Mouse (Mus musculus) erythroblast, embryonic 14.5 days (primary cell): Measurements from ENCODE around the gene Hoxd8. TPM values are rescaled to one million over a fixed set of nuclear protein-coding genes. Genes with fewer than 3 reads are reported as not detected.

ENCODE experiments used
- H3K27me3 ChIP-seq: 2 replicates; pipeline ENCODE4 v1.6.1; 2012; ENCODE audit warnings: inconsistent platforms; ENCODE audit not compliant: control insufficient read depth
- H3K36me3 ChIP-seq: 2 replicates; pipeline ENCODE4 v1.6.1; 2012; ENCODE audit warnings: mild to moderate bottlenecking, inconsistent platforms; ENCODE audit not compliant: control insufficient read depth
- H3K4me1 ChIP-seq: 2 replicates; pipeline ENCODE4 v1.6.1; 2012; ENCODE audit warnings: inconsistent platforms; ENCODE audit not compliant: control insufficient read depth
- H3K4me3 ChIP-seq: replicated peaks from 2 replicates; pipeline ENCODE3; 2012; ENCODE audit warnings: moderate library complexity, mild to moderate bottlenecking, inconsistent platforms
- H3K9me3 ChIP-seq: 2 replicates; pipeline ENCODE4 v1.6.1; 2012; ENCODE audit warnings: low read length, inconsistent platforms, mixed read lengths; ENCODE audit not compliant: control insufficient read depth
- GATA1 ChIP-seq: IDR thresholded peaks from 2 replicates; pipeline ENCODE4 v1.6.1; 2012; ENCODE audit warnings: low read length, inconsistent platforms, mixed read lengths
- TAL1 ChIP-seq: IDR thresholded peaks from 3 replicates; pipeline ENCODE4 v1.6.1; 2012; ENCODE audit warnings: low read length, inconsistent platforms, mixed read lengths
- polyA plus RNA-seq: library from polyadenylated mRNA; stranded (reverse); fragments of >175 nt; gene quantifications from 2 replicates; pipeline ENCODE4 v1.2.3, GENCODE M21; 2012

Hoxd8 gene
- polyA plus RNA-seq, 1 experiment, result not detected

DNA sequence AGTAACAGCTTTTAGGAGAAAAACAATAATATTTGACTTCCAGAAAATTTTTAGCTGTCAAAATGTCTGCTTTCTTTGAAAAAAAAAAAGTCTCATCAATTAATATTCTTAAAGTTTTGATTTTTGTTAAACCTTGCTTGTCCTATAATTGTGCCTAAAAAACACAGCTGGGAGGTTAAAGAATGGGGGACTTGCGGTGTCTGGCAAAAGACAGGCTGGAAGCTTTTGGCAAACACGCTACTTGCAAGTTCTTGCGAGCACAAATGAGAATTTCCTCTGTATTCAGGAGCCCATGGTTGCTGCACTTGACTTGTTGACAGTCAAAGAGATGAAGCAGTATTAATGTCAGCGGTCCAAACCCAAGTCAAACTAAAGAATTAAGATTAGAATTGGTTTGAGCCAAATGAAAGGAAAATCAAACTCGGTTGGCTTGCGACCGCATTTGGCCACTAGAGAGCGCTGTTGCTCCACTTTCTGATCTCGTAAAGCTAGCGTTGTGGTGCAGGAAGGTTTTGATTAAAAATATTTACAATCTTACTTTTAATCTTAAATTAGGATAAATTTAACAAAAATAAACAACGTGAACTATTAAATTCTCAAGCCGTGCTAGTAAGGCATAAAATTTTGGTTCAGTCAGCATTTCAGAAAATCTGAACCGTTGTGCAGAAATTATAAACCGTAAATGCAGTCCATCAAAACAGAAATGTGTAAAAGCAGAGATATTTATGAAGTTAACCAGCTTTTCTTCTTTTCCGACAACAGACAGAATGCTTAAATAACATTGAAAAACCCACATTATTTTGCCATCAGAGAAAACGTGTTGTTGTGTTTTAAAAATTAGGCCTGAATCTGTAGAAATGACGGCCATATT is 2.2 kb upstream of the Hoxd8 start:
- TF ChIP-seq GATA1, result no peak
- no peak for TF ChIP-seq TAL1
- 0 out of 2 replicates have a peak, but pooled peaks cover 2% of the 10 kb centered on the region for H3K4me1 ChIP-seq
- H3K27me3 ChIP-seq, result peaks cover 100% of the 10 kb centered on the region
- peaks cover 5% of the 10 kb centered on the region; the same call in 1 of the 2 replicates for H3K9me3 ChIP-seq
- H3K4me3 ChIP-seq, result no peak overlapping the region
- H3K36me3 ChIP-seq, result no peaks in the 10 kb centered on the region

DNA sequence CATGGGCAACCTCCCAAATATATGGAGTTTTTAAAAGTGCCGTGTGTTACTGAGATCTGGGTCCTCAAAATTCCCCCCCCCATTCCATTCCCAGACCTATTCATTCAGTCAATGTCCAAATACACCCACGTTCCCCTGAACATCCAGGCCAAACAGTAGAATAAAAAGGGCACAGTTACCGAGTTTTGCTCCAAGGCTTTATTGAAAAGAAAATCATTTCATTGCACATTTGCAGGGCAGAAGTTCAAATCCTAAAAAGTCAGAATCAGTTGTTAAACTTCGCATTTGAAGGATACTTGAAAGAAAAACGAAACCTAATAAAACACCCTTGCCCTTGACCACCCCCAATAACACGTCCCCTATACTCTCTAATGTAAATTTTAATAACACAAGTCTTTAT is 1.6 kb upstream of the Hoxd8 start:
- 0 out of 2 replicates have a peak, but pooled peaks cover 2% of the 10 kb centered on the region for H3K4me1 ChIP-seq
- H3K36me3 ChIP-seq, result no peaks in the 10 kb centered on the region
- no peak overlapping the region for H3K4me3 ChIP-seq
- H3K9me3 ChIP-seq, result peaks cover 4% of the 10 kb centered on the region; the same call in 1 of the 2 replicates
- peaks cover 100% of the 10 kb centered on the region for H3K27me3 ChIP-seq
- no peak for TF ChIP-seq TAL1
- TF ChIP-seq GATA1, result no peak

DNA sequence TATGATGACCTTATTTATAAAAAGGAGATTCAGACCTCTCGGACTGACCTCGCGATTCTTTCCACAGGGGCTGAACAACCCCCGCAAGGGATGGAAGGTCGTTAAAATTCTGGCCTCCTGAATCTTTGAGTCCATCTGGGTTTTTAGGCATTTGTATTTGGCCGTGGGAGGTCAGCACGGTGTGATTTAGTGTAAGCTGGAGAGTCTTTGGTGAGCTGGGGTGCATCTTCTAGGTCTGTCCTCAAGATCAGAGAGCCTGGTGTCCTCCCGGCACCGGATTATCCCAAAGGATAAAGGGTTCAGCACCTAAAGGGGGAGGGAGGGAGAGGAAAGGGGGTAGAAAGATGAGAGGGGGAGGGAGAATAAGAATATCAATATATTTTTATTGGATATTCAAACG is 1.1 kb upstream of the Hoxd8 start:
- peaks cover 100% of the 10 kb centered on the region for H3K27me3 ChIP-seq
- no peaks in the 10 kb centered on the region for H3K36me3 ChIP-seq
- TF ChIP-seq GATA1 (no peak), TAL1 (no peak)
- no peak overlapping the region for H3K4me3 ChIP-seq
- H3K4me1 ChIP-seq, result no peaks in the 10 kb centered on the region
- no peaks in the 10 kb centered on the region; the same call in 1 of the 2 replicates for H3K9me3 ChIP-seq

DNA sequence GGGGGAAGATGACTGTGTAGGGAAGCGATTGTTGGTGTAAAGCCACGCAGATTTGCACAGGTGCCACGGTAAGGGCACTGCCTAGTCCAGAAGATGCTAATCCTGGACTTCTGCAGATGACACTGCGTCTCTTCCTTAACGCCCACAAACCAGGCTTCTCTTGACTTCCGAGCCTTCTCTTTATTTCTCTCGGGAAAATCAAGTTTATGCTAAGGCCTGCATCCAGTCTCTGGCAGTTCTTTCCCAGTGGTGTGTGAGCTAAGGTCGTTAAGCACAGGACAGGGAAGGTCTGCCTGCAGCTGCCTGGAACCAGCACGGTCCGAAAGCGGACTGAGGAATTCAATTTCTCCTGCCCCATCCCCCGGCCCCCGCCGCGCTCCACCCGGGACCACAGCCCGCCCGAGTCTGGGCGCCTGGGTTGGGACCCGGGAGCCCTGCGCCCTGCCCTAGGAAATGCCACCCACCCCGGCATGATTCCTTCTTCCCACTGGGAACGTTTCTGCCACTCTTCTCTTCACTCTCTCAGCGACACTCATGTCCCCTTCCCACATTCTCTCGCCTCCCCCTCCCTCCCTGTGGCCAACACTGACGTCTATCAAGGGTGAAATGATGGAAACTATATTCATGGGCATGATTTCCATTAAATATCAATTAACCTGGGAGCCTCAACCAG is 559 bp upstream of the Hoxd8 start:
- Histone ChIP-seq H3K4me1 (no peaks in the 10 kb centered on the region), H3K27me3 (peaks cover 100% of the 10 kb centered on the region), H3K4me3 (no peak overlapping the region), H3K36me3 (no peaks in the 10 kb centered on the region), H3K9me3 (no peaks in the 10 kb centered on the region; the same call in 1 of the 2 replicates)
- TF ChIP-seq GATA1 (no peak), TAL1 (no peak)

DNA sequence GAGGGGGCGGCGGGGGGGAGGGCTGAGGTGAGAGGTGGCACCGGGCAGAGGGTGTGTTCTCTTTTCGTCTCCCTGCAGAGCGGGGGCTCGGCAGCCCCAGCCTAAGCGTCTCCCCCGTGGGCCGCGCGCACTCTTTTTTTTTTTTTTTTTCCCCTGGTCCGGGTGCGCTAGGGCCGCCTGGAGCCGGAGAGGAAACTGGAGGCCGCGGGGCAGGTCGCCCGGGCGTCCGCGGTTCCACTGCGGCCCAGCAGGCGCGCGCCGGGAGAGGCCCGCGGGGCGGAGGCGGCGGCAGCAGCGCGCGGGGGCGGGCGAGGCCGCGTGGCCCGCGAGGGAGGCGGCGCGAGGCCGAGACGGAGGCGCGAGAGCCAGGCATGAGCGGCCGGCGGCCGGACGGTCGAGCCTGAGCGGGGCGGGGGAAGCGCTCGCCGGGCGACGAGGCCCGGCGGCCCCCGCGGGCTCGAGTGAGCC is 618 bp downstream of the Hoxd8 start:
- Histone ChIP-seq H3K4me1 (no peaks in the 10 kb centered on the region), H3K9me3 (no peaks in the 10 kb centered on the region; the same call in 1 of the 2 replicates), H3K36me3 (no peaks in the 10 kb centered on the region), H3K27me3 (peaks cover 100% of the 10 kb centered on the region), H3K4me3 (no peak overlapping the region)
- TF ChIP-seq TAL1 (no peak), GATA1 (no peak)

DNA sequence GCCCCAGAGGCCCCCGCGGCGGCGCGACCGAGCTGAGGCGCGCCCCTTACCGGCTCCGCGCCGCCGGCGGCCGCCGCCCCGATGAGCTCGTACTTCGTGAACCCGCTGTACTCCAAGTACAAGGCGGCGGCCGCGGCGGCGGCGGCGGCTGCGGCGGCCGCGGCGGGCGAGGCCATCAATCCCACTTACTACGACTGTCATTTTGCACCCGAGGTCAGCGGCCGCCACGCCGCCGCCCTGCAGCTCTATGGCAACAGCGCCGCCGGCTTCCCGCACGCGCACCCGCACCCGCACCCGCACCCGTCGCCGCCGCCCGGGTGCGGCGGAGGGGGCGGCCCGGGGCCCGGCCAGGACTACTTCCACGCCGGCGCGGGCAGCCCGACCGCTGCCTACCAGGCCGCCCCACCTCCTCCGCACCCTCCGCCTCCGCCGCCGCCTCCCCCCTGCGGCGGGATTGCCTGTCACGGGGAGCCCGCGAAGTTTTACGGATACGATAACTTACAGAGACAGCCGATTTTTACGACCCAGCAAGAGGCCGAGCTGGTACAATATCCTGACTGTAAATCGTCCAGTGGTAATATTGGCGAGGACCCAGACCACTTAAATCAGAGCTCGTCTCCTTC is 1.2 kb downstream of the Hoxd8 start:
- no peaks in the 10 kb centered on the region; the same call in 1 of the 2 replicates for H3K9me3 ChIP-seq
- no peaks in the 10 kb centered on the region for H3K36me3 ChIP-seq
- H3K4me3 ChIP-seq, result no peak overlapping the region
- no peak for TF ChIP-seq GATA1
- no peak for TF ChIP-seq TAL1
- no peaks in the 10 kb centered on the region for H3K4me1 ChIP-seq
- peaks cover 100% of the 10 kb centered on the region for H3K27me3 ChIP-seq

DNA sequence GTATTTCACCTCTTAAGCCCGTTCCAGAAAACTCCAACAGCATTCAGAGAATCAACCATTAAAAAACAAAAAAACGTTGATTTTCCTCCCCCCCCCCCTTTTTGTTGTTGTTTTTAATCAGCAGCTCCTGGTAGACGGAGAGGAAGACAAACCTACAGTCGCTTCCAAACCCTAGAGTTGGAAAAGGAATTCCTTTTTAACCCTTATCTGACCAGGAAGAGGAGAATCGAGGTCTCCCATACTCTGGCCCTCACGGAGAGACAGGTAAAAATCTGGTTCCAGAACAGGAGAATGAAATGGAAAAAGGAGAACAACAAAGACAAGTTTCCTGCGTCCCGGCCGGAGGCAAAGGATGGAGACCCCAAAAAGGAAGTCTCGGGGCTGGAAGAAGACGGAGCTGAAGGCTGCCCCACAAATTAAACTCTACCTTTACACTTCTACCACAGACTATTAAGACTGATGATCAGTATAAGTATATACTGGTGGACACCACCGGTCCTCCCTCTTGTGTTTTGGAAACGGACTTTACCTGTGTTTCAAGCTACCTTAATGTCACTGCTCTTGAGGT is 2.1 kb downstream of the Hoxd8 start:
- Histone ChIP-seq H3K36me3 (no peaks in the 10 kb centered on the region), H3K4me1 (no peaks in the 10 kb centered on the region), H3K9me3 (no peaks in the 10 kb centered on the region; the same call in 1 of the 2 replicates), H3K27me3 (peaks cover 100% of the 10 kb centered on the region), H3K4me3 (no peak overlapping the region)
- TF ChIP-seq TAL1 (no peak), GATA1 (no peak)

DNA sequence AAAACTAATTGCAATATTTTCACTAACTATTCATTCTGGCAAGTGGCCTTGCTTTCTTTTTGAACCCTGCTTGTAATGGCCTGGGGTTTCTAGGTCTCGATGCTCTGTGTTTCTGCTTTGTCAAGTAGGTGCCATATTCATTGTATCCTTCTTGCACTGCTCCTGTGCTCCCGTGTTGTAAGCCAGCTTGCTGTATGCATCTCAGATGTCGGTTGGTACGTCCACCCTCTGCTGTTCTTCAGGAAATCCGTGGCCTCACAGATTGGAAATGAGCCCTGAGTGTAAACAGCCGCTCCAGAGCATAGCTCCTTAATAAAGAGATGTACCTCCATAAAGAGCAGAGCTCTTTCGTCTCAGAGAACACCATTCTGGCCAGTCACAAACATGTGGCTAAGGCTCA is 3.2 kb downstream of the Hoxd8 start:
- no peaks in the 10 kb centered on the region for H3K36me3 ChIP-seq
- H3K27me3 ChIP-seq, result peaks cover 100% of the 10 kb centered on the region

DNA sequence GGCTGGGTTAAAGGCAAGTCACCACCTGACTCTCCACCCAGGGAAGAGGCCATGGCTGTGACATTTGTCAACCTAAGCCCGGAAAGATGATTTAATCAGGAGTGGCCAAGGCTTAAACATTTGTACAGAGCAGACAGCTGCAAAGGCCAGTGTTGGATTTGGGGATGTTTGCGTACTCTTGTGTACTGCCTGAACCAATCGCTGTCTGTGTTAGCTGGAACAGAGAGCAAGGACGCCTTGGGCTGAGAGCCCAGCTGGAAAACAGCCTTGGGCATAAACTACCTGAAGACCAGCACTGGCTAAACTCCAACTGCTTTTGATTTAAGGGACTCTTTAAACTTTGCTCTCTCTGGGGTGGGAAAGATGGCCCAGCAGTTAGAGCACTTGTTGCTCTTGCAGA is 4.3 kb downstream of the Hoxd8 start:
- Histone ChIP-seq H3K4me1 (no peaks in the 10 kb centered on the region), H3K9me3 (no peaks in the 10 kb centered on the region; the same call in 1 of the 2 replicates), H3K4me3 (no peak overlapping the region), H3K27me3 (peaks cover 100% of the 10 kb centered on the region), H3K36me3 (no peaks in the 10 kb centered on the region)
- TF ChIP-seq TAL1 (no peak), GATA1 (no peak)

More for the DNA sequence above, 3.2 kb downstream of the Hoxd8 start:
- H3K4me1 ChIP-seq, result no peaks in the 10 kb centered on the region
- no peaks in the 10 kb centered on the region; the same call in 1 of the 2 replicates for H3K9me3 ChIP-seq
- no peak overlapping the region for H3K4me3 ChIP-seq
- no peak for TF ChIP-seq TAL1
- no peak for TF ChIP-seq GATA1
